Mouse (Mus musculus): Measurements from ENCODE around the gene Snx3. TPM values are rescaled to one million over a fixed set of nuclear protein-coding genes. Genes with fewer than 3 reads are reported as not detected.

Snx3 gene
- polyA plus RNA-seq, 1 experiment from 2014 or later, result 292 TPM

GRCm38 (mm10) chr10:42500611-42501010, 1.2 kb upstream of the Snx3 start:
- Histone ChIP-seq H3K4me1 (ENCODE audit: control insufficient read depth, insufficient read depth, low read length) (0 out of 2 replicates have a peak, but pooled peaks cover 3% of the 10 kb centered on the region), H3K4me3 (ENCODE audit: low read depth, low read length) (no peak overlapping the region), H3K27me3 (ENCODE audit: control insufficient read depth, insufficient read depth, low read length) (no peaks in the 10 kb centered on the region), H3K36me3 (ENCODE audit: control insufficient read depth, insufficient read depth, low read length) (no peaks in the 10 kb centered on the region), H3K27ac (ENCODE audit: low read depth, low read length) (no peak overlapping the region; the same call in 1 of the 2 replicates), H3K4me2 (ENCODE audit: low read depth, low read length) (no peak overlapping the region), H3K9ac (replicated peaks; ENCODE audit: low read depth, low read length) (no peak overlapping the region), H3K9me3 (ENCODE audit: control insufficient read depth, low read length) (no peaks in the 10 kb centered on the region)
- WGBS, result 92% methylated on average over 8 of the region's 8 CpGs
- ATAC-seq (ENCODE audit: low read depth), result no peak

GRCm38 (mm10) chr10:42501161-42501560, 669 bp upstream of the Snx3 start:
- Histone ChIP-seq H3K4me3 (ENCODE audit: low read depth, low read length) (peak overlapping the region; percentile 96), H3K4me2 (ENCODE audit: low read depth, low read length) (peak overlapping the region; percentile 29; the same call in 1 of the 2 replicates), H3K9ac (replicated peaks; ENCODE audit: low read depth, low read length) (no peak overlapping the region; the same call in 1 of the 2 replicates), H3K9me3 (ENCODE audit: control insufficient read depth, low read length) (no peaks in the 10 kb centered on the region), H3K27me3 (ENCODE audit: control insufficient read depth, insufficient read depth, low read length) (no peaks in the 10 kb centered on the region), H3K36me3 (ENCODE audit: control insufficient read depth, insufficient read depth, low read length) (no peaks in the 10 kb centered on the region), H3K4me1 (ENCODE audit: control insufficient read depth, insufficient read depth, low read length) (0 out of 2 replicates have a peak, but pooled peaks cover 3% of the 10 kb centered on the region), H3K27ac (ENCODE audit: low read depth, low read length) (peak overlapping the region; percentile 98)
- 0 out of 2 replicates have a peak, but pooled peaks have one; percentile 12 for ATAC-seq (ENCODE audit: low read depth)
- WGBS, result 92% methylated on average over 5 of the region's 5 CpGs

GRCm38 (mm10) chr10:42502349-42503111, 700 bp downstream of the Snx3 start:
- 0 out of 2 replicates have a peak, but pooled peaks cover 3% of the 10 kb centered on the region for H3K4me1 ChIP-seq (ENCODE audit: control insufficient read depth, insufficient read depth, low read length)
- H3K9me3 ChIP-seq (ENCODE audit: control insufficient read depth, low read length), result no peaks in the 10 kb centered on the region
- H3K4me2 ChIP-seq (ENCODE audit: low read depth, low read length), result peak overlapping the region; percentile 67
- peak overlapping the region; percentile 97 for H3K9ac ChIP-seq (replicated peaks; ENCODE audit: low read depth, low read length)
- H3K27me3 ChIP-seq (ENCODE audit: control insufficient read depth, insufficient read depth, low read length), result no peaks in the 10 kb centered on the region
- WGBS, result under 1% methylated on average over 55 of the region's 55 CpGs
- H3K4me3 ChIP-seq (ENCODE audit: low read depth, low read length), result peak overlapping the region; percentile 96
- H3K27ac ChIP-seq (ENCODE audit: low read depth, low read length), result peak overlapping the region; percentile 98
- peak; percentile 62 for ATAC-seq (ENCODE audit: low read depth)
- H3K36me3 ChIP-seq (ENCODE audit: control insufficient read depth, insufficient read depth, low read length), result no peaks in the 10 kb centered on the region

GRCm38 (mm10) chr10:42504096-42504710, 2.4 kb downstream of the Snx3 start:
- 88% methylated on average over 10 of the region's 10 CpGs for WGBS
- H3K4me2 ChIP-seq (ENCODE audit: low read depth, low read length), result no peak overlapping the region
- no peak overlapping the region for H3K4me3 ChIP-seq (ENCODE audit: low read depth, low read length)
- H3K9ac ChIP-seq (replicated peaks; ENCODE audit: low read depth, low read length), result no peak overlapping the region
- H3K27ac ChIP-seq (ENCODE audit: low read depth, low read length), result no peak overlapping the region
- 0 out of 2 replicates have a peak, but pooled peaks cover 3% of the 10 kb centered on the region for H3K4me1 ChIP-seq (ENCODE audit: control insufficient read depth, insufficient read depth, low read length)
- H3K27me3 ChIP-seq (ENCODE audit: control insufficient read depth, insufficient read depth, low read length), result no peaks in the 10 kb centered on the region
- H3K36me3 ChIP-seq (ENCODE audit: control insufficient read depth, insufficient read depth, low read length), result no peaks in the 10 kb centered on the region
- ATAC-seq (ENCODE audit: low read depth), result no peak
- H3K9me3 ChIP-seq (ENCODE audit: control insufficient read depth, low read length), result no peaks in the 10 kb centered on the region

- Histone ChIP-seq H3K9me3 (ENCODE audit: control insufficient read depth, low read length) (no peaks in the 10 kb centered on the region), H3K36me3 (ENCODE audit: control insufficient read depth, insufficient read depth, low read length) (no peaks in the 10 kb centered on the region), H3K4me2 (ENCODE audit: low read depth, low read length) (no peak overlapping the region), H3K9ac (replicated peaks; ENCODE audit: low read depth, low read length) (no peak overlapping the region), H3K4me3 (ENCODE audit: low read depth, low read length) (no peak overlapping the region), H3K4me1 (ENCODE audit: control insufficient read depth, insufficient read depth, low read length) (no peaks in the 10 kb centered on the region), H3K27ac (ENCODE audit: low read depth, low read length) (no peak overlapping the region), H3K27me3 (ENCODE audit: control insufficient read depth, insufficient read depth, low read length) (no peaks in the 10 kb centered on the region)
- WGBS, result 84% methylated on average over 6 of the region's 6 CpGs
- ATAC-seq (ENCODE audit: low read depth), result no peak
These were observed 8.3 kb downstream of the Snx3 start for GRCm38 (mm10) chr10:42510141-42510540.

- no peak for ATAC-seq (ENCODE audit: low read depth)
- Histone ChIP-seq H3K9me3 (ENCODE audit: control insufficient read depth, low read length) (no peaks in the 10 kb centered on the region), H3K4me3 (ENCODE audit: low read depth, low read length) (no peak overlapping the region), H3K36me3 (ENCODE audit: control insufficient read depth, insufficient read depth, low read length) (no peaks in the 10 kb centered on the region), H3K9ac (replicated peaks; ENCODE audit: low read depth, low read length) (no peak overlapping the region), H3K4me1 (ENCODE audit: control insufficient read depth, insufficient read depth, low read length) (no peaks in the 10 kb centered on the region), H3K4me2 (ENCODE audit: low read depth, low read length) (no peak overlapping the region), H3K27ac (ENCODE audit: low read depth, low read length) (no peak overlapping the region), H3K27me3 (ENCODE audit: control insufficient read depth, insufficient read depth, low read length) (no peaks in the 10 kb centered on the region)
- 96% methylated on average over 6 of the region's 6 CpGs for WGBS
These were observed 9.6 kb downstream of the Snx3 start for GRCm38 (mm10) chr10:42511184-42512135.

GRCm38 (mm10) chr10:42514125-42514524, 12.3 kb downstream of the Snx3 start:
- Histone ChIP-seq H3K27ac (ENCODE audit: low read depth, low read length) (no peak overlapping the region), H3K4me1 (ENCODE audit: control insufficient read depth, insufficient read depth, low read length) (no peaks in the 10 kb centered on the region), H3K4me2 (ENCODE audit: low read depth, low read length) (no peak overlapping the region), H3K4me3 (ENCODE audit: low read depth, low read length) (no peak overlapping the region), H3K9ac (replicated peaks; ENCODE audit: low read depth, low read length) (no peak overlapping the region), H3K36me3 (ENCODE audit: control insufficient read depth, insufficient read depth, low read length) (no peaks in the 10 kb centered on the region), H3K27me3 (ENCODE audit: control insufficient read depth, insufficient read depth, low read length) (no peaks in the 10 kb centered on the region), H3K9me3 (ENCODE audit: control insufficient read depth, low read length) (no peaks in the 10 kb centered on the region)
- ATAC-seq (ENCODE audit: low read depth), result no peak

GRCm38 (mm10) chr10:42518363-42518762, 16.5 kb downstream of the Snx3 start:
- Histone ChIP-seq H3K9ac (replicated peaks; ENCODE audit: low read depth, low read length) (no peak overlapping the region), H3K9me3 (ENCODE audit: control insufficient read depth, low read length) (no peaks in the 10 kb centered on the region), H3K36me3 (ENCODE audit: control insufficient read depth, insufficient read depth, low read length) (no peaks in the 10 kb centered on the region), H3K27me3 (ENCODE audit: control insufficient read depth, insufficient read depth, low read length) (no peaks in the 10 kb centered on the region), H3K4me2 (ENCODE audit: low read depth, low read length) (no peak overlapping the region), H3K27ac (ENCODE audit: low read depth, low read length) (no peak overlapping the region), H3K4me3 (ENCODE audit: low read depth, low read length) (no peak overlapping the region), H3K4me1 (ENCODE audit: control insufficient read depth, insufficient read depth, low read length) (no peaks in the 10 kb centered on the region)
- ATAC-seq (ENCODE audit: low read depth), result no peak
- WGBS, result 91% methylated on average over 8 of the region's 8 CpGs
